ENCODE assay signal across 14 mouse cellular contexts in genomic region chr4:128693207-128693606, GRCm38 (mm10). TPM values are rescaled to one million over a fixed set of nuclear protein-coding genes. Genes with fewer than 3 reads are reported as not detected.
A peak's percentile ranks its signal among the peaks of the same experiment; 100 is the strongest.
DNase-seq lines count a peak whose midpoint lies in the region; ATAC-seq lines count a peak whose summit lies in the region.
"Had no signal": no experiment of that assay in that cellular context is flagged by ENCODE, and none has a peak within 500 bp of the region (broad histone marks: within the 10 kb centered on the region; RNA-seq: fewer than 3 reads in every experiment).

No protein-coding gene starts in this region.

- 0 out of 2 replicates have a peak overlapping the region, but pooled peaks have one; percentile 10 for H3K27ac ChIP-seq in midbrain, embryonic 12.5 days (replicated peaks)
- H3K27ac ChIP-seq in midbrain, embryonic 15.5 days: no peak overlapping the region
- H3K27ac ChIP-seq in hindbrain, embryonic 12.5 days: peak overlapping the region; percentile 64
- peak overlapping the region; percentile 75 for H3K27ac ChIP-seq in neural tube, embryonic 13.5 days (replicated peaks)
- H3K27ac ChIP-seq: heart, embryonic 13.5 days had no signal

- intact Hi-C loops in gastrocnemius, postnatal 14 days (cut with DNase I; ENCODE audit: low total_unique reads): no loop called here

- peaks cover 55% of the 10 kb centered on the region for H3K4me1 ChIP-seq in midbrain, embryonic 12.5 days
- H3K4me1 ChIP-seq in midbrain, embryonic 15.5 days: peaks cover 56% of the 10 kb centered on the region
- peaks cover 76% of the 10 kb centered on the region for H3K4me1 ChIP-seq in hindbrain, embryonic 12.5 days
- H3K4me1 ChIP-seq in neural tube, embryonic 13.5 days (replicated peaks): peaks cover 99% of the 10 kb centered on the region

- H3K9me3 ChIP-seq in midbrain, embryonic 12.5 days: no peaks in the 10 kb centered on the region
- no peaks in the 10 kb centered on the region for H3K9me3 ChIP-seq in midbrain, embryonic 15.5 days
- no peaks in the 10 kb centered on the region for H3K9me3 ChIP-seq in hindbrain, embryonic 12.5 days (replicated peaks)
- H3K9me3 ChIP-seq in neural tube, embryonic 13.5 days: no peaks in the 10 kb centered on the region
- H3K9me3 ChIP-seq: heart, embryonic 13.5 days had no signal

- DNase-seq in gastrocnemius, postnatal 14 days: peak; percentile 38
- no peak for DNase-seq in gastrocnemius, postnatal 4 days (ENCODE audit: low spot score in 2 of 2)
- no peak for DNase-seq in frontal cortex, postnatal 10 days (ENCODE audit: low spot score in 2 of 2)
- no peak for DNase-seq in right cerebral cortex, adult 2 months (ENCODE audit: low spot score in 2 of 2)
- DNase-seq: adrenal gland, postnatal 14 days; cerebellum, adult 18-20 months; kidney, postnatal 14 days; thymus, postnatal 36 days had no signal

- no peak for ATAC-seq in midbrain, embryonic 12.5 days (ENCODE audit: low FRiP score, low read depth)
- no peak for ATAC-seq in midbrain, embryonic 15.5 days (replicated peaks)
- no peak for ATAC-seq in hindbrain, embryonic 12.5 days (ENCODE audit: low FRiP score)
- ATAC-seq in neural tube, embryonic 13.5 days (ENCODE audit: low read depth): no peak

- no peak overlapping the region for H3K4me3 ChIP-seq in midbrain, embryonic 12.5 days
- H3K4me3 ChIP-seq in midbrain, embryonic 15.5 days: no peak overlapping the region
- no peak overlapping the region for H3K4me3 ChIP-seq in hindbrain, embryonic 12.5 days
- H3K4me3 ChIP-seq in neural tube, embryonic 13.5 days: no peak overlapping the region
- H3K4me3 ChIP-seq: erythroblast, embryonic 14.5 days; heart, embryonic 13.5 days had no signal

- WGBS in midbrain, embryonic 12.5 days: 59% methylated on average over 5 of the region's 5 CpGs
- WGBS in midbrain, embryonic 15.5 days: 46% methylated on average over 5 of the region's 5 CpGs
- 45% methylated on average over 5 of the region's 5 CpGs for WGBS in hindbrain, embryonic 12.5 days
- WGBS in neural tube, embryonic 13.5 days: 43% methylated on average over 5 of the region's 5 CpGs

- no peak overlapping the region for H3K9ac ChIP-seq in midbrain, embryonic 12.5 days (replicated peaks)
- H3K9ac ChIP-seq in midbrain, embryonic 15.5 days: no peak overlapping the region
- H3K9ac ChIP-seq in hindbrain, embryonic 12.5 days: no peak overlapping the region
- H3K9ac ChIP-seq in neural tube, embryonic 13.5 days: peak overlapping the region; percentile 52
- H3K9ac ChIP-seq: heart, embryonic 13.5 days had no signal

- no peaks in the 10 kb centered on the region for H3K27me3 ChIP-seq in midbrain, embryonic 12.5 days
- no peaks in the 10 kb centered on the region for H3K27me3 ChIP-seq in midbrain, embryonic 15.5 days (replicated peaks)
- H3K27me3 ChIP-seq in hindbrain, embryonic 12.5 days: no peaks in the 10 kb centered on the region
- no peaks in the 10 kb centered on the region for H3K27me3 ChIP-seq in neural tube, embryonic 13.5 days

- H3K36me3 ChIP-seq in midbrain, embryonic 12.5 days: no peaks in the 10 kb centered on the region
- H3K36me3 ChIP-seq in midbrain, embryonic 15.5 days (replicated peaks): no peaks in the 10 kb centered on the region
- H3K36me3 ChIP-seq in hindbrain, embryonic 12.5 days: no peaks in the 10 kb centered on the region
- H3K36me3 ChIP-seq in neural tube, embryonic 13.5 days: no peaks in the 10 kb centered on the region
- H3K36me3 ChIP-seq: heart, embryonic 13.5 days had no signal

- H3K4me2 ChIP-seq in midbrain, embryonic 12.5 days (replicated peaks): no peak overlapping the region
- H3K4me2 ChIP-seq in midbrain, embryonic 15.5 days: no peak overlapping the region
- peak overlapping the region; percentile 3; the same call in 1 of the 2 replicates for H3K4me2 ChIP-seq in hindbrain, embryonic 12.5 days (replicated peaks)
- H3K4me2 ChIP-seq in neural tube, embryonic 13.5 days: peak overlapping the region; percentile 20; the same call in 1 of the 2 replicates
- H3K4me2 ChIP-seq: heart, embryonic 13.5 days had no signal

RNA-seq across cellular contexts. Expression of gene Phc2, which starts 38.7 kb away (rescaled TPM):
- total RNA-seq in gastrocnemius, postnatal 14 days (2021): 10 to 100 TPM; 27.1 to 27.9 TPM
- 10 to 100 TPM; 47.2 to 52.7 TPM for total RNA-seq in gastrocnemius, postnatal 4 days (2021)
- 133 and 153 TPM in 2 replicates for polyA plus RNA-seq in midbrain, embryonic 12.5 days (2016; fragmentation: Nextera tagmentation; extraction: Ambion mirVana)
- polyA plus RNA-seq in midbrain, embryonic 15.5 days (2015; fragmentation: Nextera tagmentation; extraction: Ambion mirVana): 70.0 and 72.2 TPM in 2 replicates
- 126 and 138 TPM in 2 replicates for polyA plus RNA-seq in hindbrain, embryonic 12.5 days (2016; fragmentation: Nextera tagmentation; extraction: Ambion mirVana)
- polyA plus RNA-seq in neural tube, embryonic 13.5 days (2015; fragmentation: Nextera tagmentation; extraction: Ambion mirVana): 82.2 and 101 TPM in 2 replicates

Comparison
In these comparisons a context has a peak if more than half of its experiments do, and no peak if none do; other contexts are left out.
1. H3K4me2 ChIP-seq: peak in hindbrain, embryonic 12.5 days (single experiment) and neural tube, embryonic 13.5 days (single experiment); none in midbrain, embryonic 12.5 days (single experiment) and midbrain, embryonic 15.5 days (single experiment).